Mouse (Mus musculus) adrenal gland, postnatal 4 days (tissue): ENCODE data around the gene Btbd18. TPM values are rescaled to one million over a fixed set of nuclear protein-coding genes. Genes with fewer than 3 reads are reported as not detected.
"Not testable (repeated sequence)": the region's sequence is repeated elsewhere in the genome, so short reads cannot be mapped to it uniquely, and the experiment has no call there.

ENCODE experiments used
- DNase-seq, 2 experiments: peaks; one replicate each; pipeline ENCODE4 v3.0.0; 2021 to 2022; ENCODE audit warnings: low spot score in 2 of 2, mixed read lengths in 2 of 2
- total RNA-seq, 2 experiments: library from RNA; stranded (reverse); gene quantifications; 2 replicates each; pipeline ENCODE4 v1.2.3; 2021

Btbd18 gene
- total RNA-seq, 2 experiments from 2014 or later: 0.22 to 0.42 TPM

- no peak for DNase-seq
Measured at GRCm38 (mm10) chr2:84646138-84646537, 12.7 kb upstream of the Btbd18 start.

DNA sequence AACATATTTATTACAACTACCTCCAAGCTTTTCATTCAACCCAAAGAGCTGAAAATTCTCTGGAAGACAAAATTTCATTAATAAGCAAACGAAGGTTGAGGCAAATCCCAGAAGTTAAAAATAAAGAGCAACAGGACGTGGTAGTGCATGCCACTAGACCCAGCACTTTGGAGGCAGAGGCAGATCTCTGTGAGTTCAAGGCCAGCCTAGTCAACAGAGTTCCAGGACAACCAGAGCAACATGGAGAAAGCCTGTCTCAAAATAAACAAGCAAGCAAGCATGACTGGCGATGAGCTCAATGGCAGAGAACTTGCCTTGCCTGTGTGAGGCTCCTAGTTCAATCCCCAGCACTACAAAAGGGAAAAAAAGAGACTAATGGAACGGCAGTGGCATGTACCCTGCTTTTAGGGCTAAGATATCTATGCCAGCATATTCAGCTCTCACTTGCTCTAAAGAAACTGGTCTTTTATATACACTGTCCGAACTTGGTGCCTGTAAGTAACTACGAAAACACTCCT, 11.8 kb upstream of the Btbd18 start:
- no peak for DNase-seq

DNA sequence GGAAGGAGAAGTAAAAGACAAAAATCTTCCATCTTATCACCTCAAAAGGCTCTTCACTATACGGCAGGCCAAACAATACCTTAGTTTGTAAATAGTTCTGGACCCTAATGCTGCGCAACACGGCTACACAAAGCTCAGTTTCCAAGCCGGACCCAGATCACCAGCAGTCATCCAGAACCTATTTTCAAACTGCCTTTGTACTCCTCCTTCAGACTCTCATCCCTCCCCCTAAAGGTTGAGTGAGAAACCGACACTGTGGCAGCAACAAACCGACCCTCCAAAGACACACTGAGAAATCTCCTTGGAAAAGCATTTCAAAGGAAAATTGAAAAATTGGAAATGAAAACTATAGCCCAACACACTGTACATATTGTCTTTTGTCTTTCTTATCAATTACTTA, 10.5 kb upstream of the Btbd18 start:
- DNase-seq: no peak

- DNase-seq: no peak
Measured at GRCm38 (mm10) chr2:84649674-84650073, 9.2 kb upstream of the Btbd18 start.

GRCm38 (mm10) chr2:84650464-84651195, 8.2 kb upstream of the Btbd18 start, which contains the start of gene Ctnnd1:
TSS of gene Ctnnd1 (minus strand) at chr2:84650765.
- peak; percentile 35 to 57 for DNase-seq

DNA sequence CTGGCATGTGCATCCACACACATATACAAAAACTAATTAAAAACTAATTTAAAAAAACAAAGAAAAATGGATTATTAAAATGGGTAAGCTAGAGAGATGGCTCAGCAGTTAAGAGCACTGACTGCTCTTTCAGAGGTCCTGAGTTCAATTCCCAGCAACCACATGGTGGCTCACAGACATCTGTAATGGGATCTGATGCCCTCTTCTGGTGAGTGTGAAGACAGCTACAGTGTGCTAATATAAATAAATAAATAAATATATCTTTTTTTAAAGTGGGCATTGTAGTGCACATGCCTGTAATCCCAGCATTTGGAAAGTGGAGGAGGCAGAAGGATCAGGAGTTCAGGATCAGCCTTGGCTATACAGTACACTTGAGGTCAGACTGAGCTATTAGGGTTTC, 5.5 kb upstream of the Btbd18 start:
- DNase-seq: no peak

DNA sequence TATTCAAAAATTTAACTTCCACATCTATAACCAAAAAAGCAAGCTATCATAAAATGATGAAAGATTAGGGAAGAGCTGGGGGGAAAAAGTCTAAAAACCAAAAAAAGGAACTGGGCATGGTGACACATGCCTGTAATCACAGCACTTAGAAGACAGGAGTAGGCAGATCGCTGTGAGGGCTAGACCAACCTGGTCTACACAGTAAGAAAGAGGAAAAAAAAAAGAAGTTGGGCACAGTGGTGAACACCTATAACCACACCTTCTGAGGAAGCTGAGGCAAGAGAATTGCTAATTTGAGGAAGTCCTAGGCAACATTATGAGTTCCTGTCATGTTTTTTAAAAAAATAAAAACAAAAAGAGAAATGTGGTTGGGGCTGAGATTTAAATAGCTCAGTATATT, 3.0 kb upstream of the Btbd18 start:
- DNase-seq: no peak

GRCm38 (mm10) chr2:84660253-84660652, 1.4 kb downstream of the Btbd18 start:
- no peak for DNase-seq

GRCm38 (mm10) chr2:84662866-84663265, 4.0 kb downstream of the Btbd18 start:
- no peak for DNase-seq

DNA sequence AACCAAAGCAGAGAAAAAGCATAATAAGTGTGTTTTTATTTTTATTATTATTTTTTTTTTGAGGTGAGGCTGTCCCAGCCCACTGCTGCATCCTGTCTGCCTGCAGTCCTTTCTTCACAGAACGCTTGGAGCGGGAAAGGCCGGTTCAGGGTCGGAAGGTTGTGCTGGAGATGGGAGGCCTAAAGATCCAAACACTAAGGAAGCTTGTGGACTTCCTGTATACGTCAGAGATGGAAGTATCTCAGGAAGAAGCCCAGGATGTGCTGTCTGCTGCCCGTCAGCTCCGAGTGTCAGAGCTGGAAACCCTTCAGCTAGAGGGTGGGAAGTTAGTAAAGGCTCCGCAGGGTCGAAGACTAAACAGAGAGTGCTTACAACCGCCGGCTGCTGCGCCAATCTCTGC, 7.2 kb downstream of the Btbd18 start:
- no peak for DNase-seq

GRCm38 (mm10) chr2:84669828-84670568, 11.1 kb downstream of the Btbd18 start:
- DNase-seq: no peak

- peak; percentile 43 to 65 for DNase-seq
Measured at GRCm38 (mm10) chr2:84670569-84670933, 11.7 kb downstream of the Btbd18 start, which contains the start of gene Selenoh. TSS of gene Selenoh (minus strand) at chr2:84670770.

- DNase-seq: not testable (repeated sequence)
Measured at GRCm38 (mm10) chr2:84671535-84671934, 12.7 kb downstream of the Btbd18 start.

- DNase-seq: no peak
Measured at GRCm38 (mm10) chr2:84677270-84677967, 18.5 kb downstream of the Btbd18 start.

GRCm38 (mm10) chr2:84677968-84678880, 19.3 kb downstream of the Btbd18 start, which contains the start of the genes Gm28635 and Med19:
TSS of gene Gm28635 (minus strand) at chr2:84678041.
TSS of gene Med19 (plus strand) at chr2:84678402.
- DNase-seq: peak; percentile 58 to 75

DNA sequence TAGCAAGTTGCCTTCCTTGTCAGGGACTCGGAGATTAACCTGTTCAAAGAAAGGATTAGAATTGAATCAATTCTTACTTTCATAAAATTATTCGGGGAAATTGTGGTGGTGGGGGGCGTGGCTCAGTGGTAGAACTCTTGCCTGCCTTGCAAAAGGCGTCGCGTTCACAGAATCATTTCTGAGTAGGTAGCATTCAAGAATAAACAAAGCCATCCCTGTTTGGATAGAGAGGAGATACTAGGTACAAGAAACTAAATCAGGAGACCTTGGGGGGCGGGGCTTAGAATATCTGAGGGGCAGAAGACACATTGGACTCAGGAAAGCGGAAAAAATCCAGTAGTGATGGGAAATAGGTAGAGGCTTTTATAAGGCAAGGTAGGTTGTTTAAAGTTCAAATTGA, 20.1 kb downstream of the Btbd18 start, which contains the start of gene Tmx2:
Tmx2 (minus strand) TSS at position 125 of the 400 bp plus-strand sequence.
- no peak for DNase-seq

DNA sequence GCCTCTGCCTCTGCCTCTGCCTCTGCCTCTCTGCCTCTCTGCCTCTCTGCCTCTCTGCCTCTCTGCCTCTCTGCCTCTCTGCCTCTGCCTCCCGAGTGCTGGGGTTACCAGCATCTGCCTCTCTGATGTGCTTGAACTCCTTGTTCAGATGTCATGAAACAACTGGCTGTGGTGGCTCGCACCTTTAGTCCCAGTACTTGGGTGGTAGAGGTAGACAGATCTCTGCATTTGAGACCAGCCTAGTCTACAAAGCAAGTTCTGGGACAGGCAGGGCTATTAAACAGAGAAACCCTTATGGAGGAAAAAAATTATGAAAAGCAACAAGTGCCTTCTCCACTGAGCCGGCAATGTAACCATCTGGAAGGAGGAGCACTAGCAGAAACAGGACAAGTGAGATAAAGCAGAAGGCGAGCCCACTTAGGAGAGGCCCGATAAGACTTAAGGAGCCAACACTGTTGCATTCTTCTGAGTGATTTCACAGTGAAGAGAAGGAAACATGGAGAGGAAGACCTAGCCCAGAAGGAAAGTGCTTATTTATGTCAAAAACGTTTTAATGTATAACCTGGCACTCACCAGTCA, 23.8 kb downstream of the Btbd18 start:
- no peak for DNase-seq

DNA sequence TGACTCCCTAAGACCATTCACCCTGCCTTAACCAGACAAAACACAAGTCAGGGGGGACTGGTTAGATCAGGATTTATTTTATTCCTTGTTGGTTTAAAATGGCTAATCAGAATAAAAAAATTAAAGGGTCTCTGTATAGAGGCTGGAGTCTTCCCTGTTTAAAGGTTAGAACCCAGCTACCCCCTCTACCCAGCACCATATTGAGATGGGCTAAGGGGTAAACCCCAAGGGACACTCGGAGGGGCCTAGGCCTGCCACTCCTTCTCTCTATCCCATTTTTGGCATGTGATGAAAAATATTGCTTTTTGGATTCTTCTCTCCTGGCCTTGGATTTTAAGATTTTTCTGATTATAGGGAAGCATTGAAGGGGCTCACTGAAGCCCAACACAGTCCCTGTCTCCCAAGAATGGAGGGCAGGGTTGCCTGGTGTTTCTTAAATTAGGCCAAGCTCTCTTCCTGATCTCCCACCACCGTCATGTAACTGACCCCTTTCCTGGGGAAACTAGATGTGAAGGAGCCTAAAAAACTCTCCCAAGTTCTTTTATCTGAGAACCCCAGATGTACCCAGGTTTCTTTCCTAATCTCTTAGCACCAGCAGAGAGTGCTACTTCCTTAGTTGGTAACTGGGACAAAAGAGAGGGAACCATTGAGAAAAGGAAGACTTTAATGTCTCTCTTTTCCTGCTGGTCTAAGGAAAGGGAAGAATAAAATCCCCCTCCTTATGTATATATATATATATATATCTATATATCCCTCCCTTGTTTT, 29.4 kb downstream of the Btbd18 start:
- no peak for DNase-seq

DNA sequence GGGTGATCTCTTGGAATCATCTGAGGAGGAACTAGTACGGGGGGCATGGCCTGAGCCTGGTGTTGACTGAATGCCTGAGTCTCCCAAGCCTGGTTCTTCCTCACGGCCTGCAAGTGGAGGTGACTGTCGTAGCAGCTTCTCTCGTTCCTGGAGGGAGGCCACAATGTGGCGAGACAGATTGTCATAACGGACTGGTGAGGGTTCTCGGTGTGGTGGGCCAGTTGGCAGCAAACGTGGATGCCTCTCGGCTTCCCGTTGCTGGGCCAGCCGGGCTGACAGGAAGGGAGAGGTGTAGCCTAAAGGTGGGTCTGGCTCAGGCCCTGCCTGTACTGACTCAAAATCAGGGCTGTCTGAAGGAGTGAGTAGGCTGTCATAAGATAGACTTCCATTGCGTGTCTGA, 31.2 kb downstream of the Btbd18 start:
- no peak for DNase-seq
